Mouse (Mus musculus): ENCODE data around the gene Zmynd8.

GRCm38 (mm10) chr2:165793283-165793638 is 105.6 kb downstream of the Zmynd8 start:
- TF ChIP-seq CTCF (IDR thresholded peaks at IDR 0.05; ENCODE audit: low read depth) (no peak), EP300 (IDR thresholded peaks at IDR 0.05; ENCODE audit: low read depth) (peak; percentile 32; the same call in 1 of the 2 replicates)

All from liver, postnatal 0 days (tissue).